12 mouse cellular contexts compared by ENCODE assay signal in genomic region chr3:121864734-121865445, GRCm38 (mm10). TPM values are rescaled to one million over a fixed set of nuclear protein-coding genes. Genes with fewer than 3 reads are reported as not detected.
DNase-seq lines count a peak whose midpoint lies in the region; ATAC-seq lines count a peak whose summit lies in the region.
"Had no signal": no experiment of that assay in that cellular context is flagged by ENCODE, and none has a peak within 500 bp of the region (broad histone marks: within the 10 kb centered on the region; RNA-seq: fewer than 3 reads in every experiment).

No protein-coding gene starts in this region.

- peak; percentile 74 for DNase-seq in embryonic facial prominence, embryonic 14.5 days (ENCODE audit: low spot score)
- peak; percentile 31 for DNase-seq in kidney, postnatal 10 days
- DNase-seq in lung, postnatal 36 days: peak; percentile 86
- DNase-seq in adrenal gland, adult 2 months: no peak
- DNase-seq in layer of hippocampus, adult 9-10 months (ENCODE audit: low spot score): no peak
- DNase-seq: right cerebral cortex, postnatal 14 days had no signal

- H3K4me3 ChIP-seq in embryonic facial prominence, embryonic 14.5 days (ENCODE audit: low read depth, low read length): no peak overlapping the region
- no peak overlapping the region for H3K4me3 ChIP-seq in midbrain, embryonic 16.5 days (ENCODE audit: low read depth, low read length)
- H3K4me3 ChIP-seq: embryonic facial prominence, embryonic 12.5 days; limb, embryonic 12.5 days; neural tube, embryonic 13.5 days had no signal

- H3K9me3 ChIP-seq in embryonic facial prominence, embryonic 14.5 days (ENCODE audit: control insufficient read depth, low read length): no peaks in the 10 kb centered on the region
- no peaks in the 10 kb centered on the region for H3K9me3 ChIP-seq in midbrain, embryonic 16.5 days (replicated peaks; ENCODE audit: control insufficient read depth, low read length, poor library complexity, severe bottlenecking)
- H3K9me3 ChIP-seq: embryonic facial prominence, embryonic 12.5 days; limb, embryonic 12.5 days; neural tube, embryonic 13.5 days had no signal

- H3K4me1 ChIP-seq in embryonic facial prominence, embryonic 14.5 days (ENCODE audit: control insufficient read depth, insufficient read depth, low read length): no peaks in the 10 kb centered on the region
- H3K4me1 ChIP-seq in midbrain, embryonic 16.5 days (ENCODE audit: control insufficient read depth, insufficient read depth, low read length): no peaks in the 10 kb centered on the region
- H3K4me1 ChIP-seq: neural tube, embryonic 13.5 days had no signal

- no peaks in the 10 kb centered on the region for H3K27me3 ChIP-seq in embryonic facial prominence, embryonic 14.5 days (replicated peaks; ENCODE audit: control insufficient read depth, insufficient read depth, low read length)
- no peaks in the 10 kb centered on the region; the same call in 1 of the 2 replicates for H3K27me3 ChIP-seq in midbrain, embryonic 16.5 days (ENCODE audit: control insufficient read depth, insufficient read depth, low read depth, low read length)
- H3K27me3 ChIP-seq: embryonic facial prominence, embryonic 12.5 days; limb, embryonic 12.5 days; neural tube, embryonic 13.5 days had no signal

- H3K4me2 ChIP-seq in embryonic facial prominence, embryonic 14.5 days (ENCODE audit: low read depth, low read length): no peak overlapping the region
- no peak overlapping the region for H3K4me2 ChIP-seq in midbrain, embryonic 16.5 days (ENCODE audit: low read length)
- H3K4me2 ChIP-seq: embryonic facial prominence, embryonic 12.5 days; limb, embryonic 12.5 days; midbrain, embryonic 11.5 days; neural tube, embryonic 13.5 days had no signal

- ATAC-seq in embryonic facial prominence, embryonic 14.5 days (ENCODE audit: low read depth): peak; percentile 86
- peak; percentile 55 for ATAC-seq in granulocyte monocyte progenitor cell, adult 5-6 weeks (replicated peaks; ENCODE audit: poor library complexity, severe bottlenecking)
- ATAC-seq in midbrain, embryonic 16.5 days: no peak

- H3K27ac ChIP-seq in embryonic facial prominence, embryonic 14.5 days (replicated peaks; ENCODE audit: low read depth, low read length): no peak overlapping the region
- H3K27ac ChIP-seq in midbrain, embryonic 16.5 days (ENCODE audit: low read length): no peak overlapping the region
- H3K27ac ChIP-seq: embryonic facial prominence, embryonic 12.5 days; limb, embryonic 12.5 days; neural tube, embryonic 13.5 days had no signal

- WGBS in embryonic facial prominence, embryonic 14.5 days: 38% methylated on average over 8 of the region's 8 CpGs
- 56% methylated on average over 8 of the region's 8 CpGs for WGBS in midbrain, embryonic 16.5 days

- H3K36me3 ChIP-seq in embryonic facial prominence, embryonic 14.5 days (ENCODE audit: control insufficient read depth, insufficient read depth, low read length): no peaks in the 10 kb centered on the region
- H3K36me3 ChIP-seq in midbrain, embryonic 16.5 days (ENCODE audit: control insufficient read depth, insufficient read depth, low read length): no peaks in the 10 kb centered on the region
- H3K36me3 ChIP-seq: embryonic facial prominence, embryonic 12.5 days; limb, embryonic 12.5 days; neural tube, embryonic 13.5 days had no signal

- no peak overlapping the region for H3K9ac ChIP-seq in embryonic facial prominence, embryonic 14.5 days (ENCODE audit: low read depth, low read length)
- H3K9ac ChIP-seq in midbrain, embryonic 16.5 days (ENCODE audit: low read depth, low read length): no peak overlapping the region
- H3K9ac ChIP-seq: embryonic facial prominence, embryonic 12.5 days; limb, embryonic 12.5 days; neural tube, embryonic 13.5 days had no signal

RNA-seq across cellular contexts. Expression of gene Abcd3, which starts 49.8 kb away (rescaled TPM):
- 53.5 and 58.8 TPM in 2 replicates for polyA plus RNA-seq in embryonic facial prominence, embryonic 14.5 days (2014; fragmentation: Nextera tagmentation; extraction: Ambion mirVana)
- 30.1 and 30.9 TPM in 2 replicates for total RNA-seq in granulocyte monocyte progenitor cell, adult 5-6 weeks (2014; fragmentation: Nextera tagmentation)
- 31.8 and 38.6 TPM in 2 replicates for total RNA-seq in granulocyte monocyte progenitor cell, adult 5-6 weeks (2017)
- polyA plus RNA-seq in midbrain, embryonic 16.5 days (2015; fragmentation: Nextera tagmentation; extraction: Ambion mirVana): 74.5 and 78.9 TPM in 2 replicates
- total RNA-seq in adrenal gland, adult 2 months (2021): 100 to 1,000 TPM in 1 of 2 experiments, 10 to 100 TPM in 1; 87.2 to 104 TPM
- 3.5 and 11.9 TPM in 2 replicates for polyA plus RNA-seq in adrenal gland, adult 2 months (2012; rRNA removed)

Comparison
In these comparisons a context has a peak if more than half of its experiments do, and no peak if none do; other contexts are left out.
1. DNase-seq: peak in embryonic facial prominence, embryonic 14.5 days (single experiment), kidney, postnatal 10 days (single experiment) and lung, postnatal 36 days (single experiment); none in adrenal gland, adult 2 months (single experiment) and layer of hippocampus, adult 9-10 months (single experiment).